Mouse (Mus musculus) liver, embryonic 14.5 days (tissue): ENCODE results near the gene Agap1.

Experiments used
- CTCF ChIP-seq: IDR thresholded peaks from 2 replicates; pipeline ENCODE4 v1.5.1; 2016; ENCODE audit warnings: antibody characterized with exemption, low read depth, control low read depth
- EP300 ChIP-seq: IDR thresholded peaks from 2 replicates; pipeline ENCODE4 v1.6.1; 2016; ENCODE audit warnings: antibody characterized with exemption, low read depth

DNA sequence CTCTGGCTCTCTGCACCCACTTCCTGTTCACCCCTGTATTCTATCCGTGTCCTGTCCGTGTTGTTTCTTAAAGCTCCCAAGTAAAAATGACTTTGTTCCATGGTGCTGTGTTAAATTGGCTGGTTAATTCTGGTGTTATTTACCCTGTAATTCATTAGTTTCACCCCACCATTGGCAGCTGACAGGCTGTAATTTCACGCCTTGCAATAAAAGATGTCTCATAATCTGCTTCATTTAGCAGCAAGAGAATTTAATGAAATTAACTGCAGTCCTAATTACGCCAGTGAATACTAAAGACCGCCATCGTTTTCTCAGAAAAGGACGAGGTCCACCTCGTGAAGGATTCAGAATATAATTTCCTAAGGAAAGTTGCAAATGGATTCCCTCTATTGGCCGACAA, 245.6 kb downstream of the Agap1 start:
- TF ChIP-seq CTCF: no peak
- TF ChIP-seq EP300: no peak
